Mouse (Mus musculus): Measurements from ENCODE around the gene Tlr5. TPM values are rescaled to one million over a fixed set of nuclear protein-coding genes. Genes with fewer than 3 reads are reported as not detected.

The Tlr5 gene
- polyA plus RNA-seq, 1 experiment from 2014 or later: 0.06 TPM

DNA sequence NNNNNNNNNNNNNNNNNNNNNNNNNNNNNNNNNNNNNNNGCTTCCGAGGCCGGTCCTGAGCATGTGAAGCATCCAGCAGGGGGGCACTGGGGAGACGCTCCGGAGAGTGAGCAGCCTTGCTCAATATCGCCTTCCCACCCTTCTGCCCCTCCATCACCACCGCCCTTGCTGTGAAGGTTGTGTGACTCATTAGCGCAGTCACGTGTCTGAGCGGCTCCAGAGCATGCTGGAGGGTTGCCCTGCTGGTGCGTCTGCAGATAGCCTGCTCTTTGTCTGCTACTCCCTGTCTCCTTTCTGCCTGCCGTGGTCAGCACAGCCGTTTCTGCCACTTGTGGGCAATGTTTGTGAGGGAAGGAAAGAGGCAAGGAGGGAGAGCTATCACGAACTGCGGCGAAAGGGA, 28.4 kb downstream of the Tlr5 start:
- Histone ChIP-seq H3K4me1 (replicated peaks) (peaks cover 10% of the 10 kb centered on the region), H3K27ac (peak overlapping the region; percentile 73), H3K27me3 (peaks cover 17% of the 10 kb centered on the region; the same call in 1 of the 2 replicates), H3K9me3 (no peaks in the 10 kb centered on the region), H3K4me2 (peak overlapping the region; percentile 55), H3K36me3 (no peaks in the 10 kb centered on the region), H3K9ac (peak overlapping the region; percentile 71), H3K4me3 (peak overlapping the region; percentile 28)
- peak; percentile 95 for ATAC-seq (ENCODE audit: low FRiP score)
- WGBS: 2% methylated on average over 13 of the region's 15 CpGs

DNA sequence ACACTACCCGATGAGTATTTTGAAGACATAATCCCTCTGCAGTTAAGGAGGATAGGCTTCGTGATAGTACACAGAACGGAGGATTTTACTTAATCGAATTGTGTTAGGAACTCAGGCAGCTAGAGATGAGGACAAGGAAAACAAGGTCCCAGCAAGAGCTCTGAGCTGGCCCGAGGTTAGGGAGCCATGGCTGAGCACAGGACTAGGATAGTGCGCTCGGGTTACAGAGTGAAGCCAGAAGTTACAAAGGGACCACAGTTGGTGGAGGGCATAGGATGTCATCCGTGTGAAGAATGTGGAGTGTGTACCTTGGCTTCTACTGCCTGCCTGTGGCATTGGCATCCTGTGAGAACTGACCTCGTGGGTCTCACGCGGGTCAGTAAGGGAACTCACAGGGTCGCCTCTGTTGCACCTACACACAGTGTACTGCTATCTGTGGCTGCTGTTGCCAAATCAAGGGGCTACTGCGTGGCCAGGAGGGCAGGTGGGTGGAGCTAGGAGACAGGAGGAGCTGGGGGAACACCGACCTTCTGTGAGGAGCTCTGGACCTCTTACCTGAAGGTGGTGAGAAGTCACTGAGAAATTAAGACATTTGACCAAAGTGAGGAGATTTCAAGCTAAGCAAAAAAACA, 29.0 kb downstream of the Tlr5 start:
- Histone ChIP-seq H3K27me3 (peaks cover 20% of the 10 kb centered on the region; the same call in 1 of the 2 replicates), H3K4me1 (replicated peaks) (peaks cover 10% of the 10 kb centered on the region), H3K36me3 (no peaks in the 10 kb centered on the region), H3K4me2 (peak overlapping the region; percentile 55), H3K9me3 (no peaks in the 10 kb centered on the region), H3K27ac (peak overlapping the region; percentile 73), H3K4me3 (peak overlapping the region; percentile 28), H3K9ac (peak overlapping the region; percentile 71)
- WGBS: 62% methylated on average over 14 of the region's 14 CpGs
- ATAC-seq (ENCODE audit: low FRiP score): peak; percentile 49; the same call in 1 of the 2 replicates

DNA sequence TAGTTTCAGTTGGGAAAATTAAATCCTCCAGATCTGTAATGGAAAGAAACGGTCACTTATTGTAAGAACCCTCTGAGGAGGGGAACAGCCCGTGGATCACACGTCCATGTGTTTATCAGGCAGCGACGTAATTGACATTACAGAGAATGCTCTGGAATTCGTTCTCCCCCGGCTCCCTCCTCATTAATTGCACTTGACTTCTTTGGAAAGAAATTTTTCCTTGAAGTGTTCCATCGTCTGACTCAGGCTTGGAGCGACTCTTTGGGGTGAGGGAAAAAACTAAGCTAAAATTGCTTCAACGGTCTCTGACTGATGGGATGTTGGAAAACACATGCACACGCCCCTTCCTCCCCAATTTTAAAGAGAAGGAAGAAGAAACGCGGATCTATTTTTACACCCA, 31.7 kb downstream of the Tlr5 start:
- Histone ChIP-seq H3K27me3 (peaks cover 20% of the 10 kb centered on the region; the same call in 1 of the 2 replicates), H3K4me3 (no peak overlapping the region), H3K9me3 (no peaks in the 10 kb centered on the region), H3K36me3 (no peaks in the 10 kb centered on the region), H3K27ac (no peak overlapping the region), H3K4me1 (replicated peaks) (peaks cover 14% of the 10 kb centered on the region), H3K4me2 (no peak overlapping the region), H3K9ac (no peak overlapping the region)
- 71% methylated on average over 13 of the region's 13 CpGs for WGBS
- ATAC-seq (ENCODE audit: low FRiP score): no peak

DNA sequence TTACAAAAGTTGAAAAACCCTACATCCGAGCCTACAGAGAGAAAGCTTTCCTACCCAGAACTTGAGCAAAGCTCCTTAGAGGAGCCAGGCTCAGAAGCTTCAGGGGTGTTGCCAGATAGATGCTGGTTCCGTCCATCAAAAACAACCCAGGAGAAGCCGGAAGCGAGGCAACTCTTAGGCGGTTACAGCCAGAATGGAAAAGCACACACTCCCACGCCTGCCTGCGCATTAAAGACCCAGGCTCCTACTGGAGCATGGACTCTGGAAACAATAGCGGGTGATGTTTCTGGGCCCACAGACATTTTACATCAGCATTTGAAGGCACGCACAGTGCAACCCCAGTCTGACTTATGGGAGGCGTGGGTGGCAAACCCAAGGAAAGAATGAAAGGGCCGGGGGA, 32.2 kb downstream of the Tlr5 start:
- WGBS: 86% methylated on average over 11 of the region's 11 CpGs
- Histone ChIP-seq H3K27me3 (peaks cover 17% of the 10 kb centered on the region; the same call in 1 of the 2 replicates), H3K9me3 (no peaks in the 10 kb centered on the region)

DNA sequence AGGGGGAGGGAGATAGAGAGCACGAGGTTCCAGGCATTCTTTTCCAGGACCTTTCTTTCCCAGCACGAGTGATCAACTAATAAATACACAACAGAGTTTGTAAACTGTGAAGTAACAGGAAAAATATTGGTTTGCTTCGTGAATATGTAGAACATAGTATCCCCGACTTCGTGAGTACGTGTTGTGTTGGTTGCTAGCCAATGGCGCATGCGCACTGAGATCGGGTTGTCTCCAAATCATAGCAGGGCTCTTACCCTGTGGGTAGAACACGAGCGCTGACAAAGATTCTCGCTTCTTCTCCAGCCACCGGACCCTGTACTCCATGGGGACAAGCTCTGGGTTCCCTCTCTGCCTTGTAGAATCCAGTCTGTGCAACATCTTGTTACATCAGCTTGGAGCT, 33.2 kb downstream of the Tlr5 start:
- H3K9ac ChIP-seq: no peak overlapping the region
- H3K9me3 ChIP-seq: no peaks in the 10 kb centered on the region
- no peaks in the 10 kb centered on the region for H3K36me3 ChIP-seq
- no peak overlapping the region for H3K27ac ChIP-seq
- no peak overlapping the region for H3K4me2 ChIP-seq
- 91% methylated on average over 13 of the region's 13 CpGs for WGBS
- ATAC-seq (ENCODE audit: low FRiP score): no peak
- H3K27me3 ChIP-seq: 0 out of 2 replicates have a peak, but pooled peaks cover 9% of the 10 kb centered on the region
- no peak overlapping the region for H3K4me3 ChIP-seq
- peaks cover 15% of the 10 kb centered on the region for H3K4me1 ChIP-seq (replicated peaks)

More for the DNA sequence above, 32.2 kb downstream of the Tlr5 start:
- Histone ChIP-seq H3K9ac (no peak overlapping the region), H3K4me2 (no peak overlapping the region), H3K4me3 (no peak overlapping the region), H3K36me3 (no peaks in the 10 kb centered on the region), H3K27ac (no peak overlapping the region), H3K4me1 (replicated peaks) (peaks cover 15% of the 10 kb centered on the region)
- no peak for ATAC-seq (ENCODE audit: low FRiP score)

DNA sequence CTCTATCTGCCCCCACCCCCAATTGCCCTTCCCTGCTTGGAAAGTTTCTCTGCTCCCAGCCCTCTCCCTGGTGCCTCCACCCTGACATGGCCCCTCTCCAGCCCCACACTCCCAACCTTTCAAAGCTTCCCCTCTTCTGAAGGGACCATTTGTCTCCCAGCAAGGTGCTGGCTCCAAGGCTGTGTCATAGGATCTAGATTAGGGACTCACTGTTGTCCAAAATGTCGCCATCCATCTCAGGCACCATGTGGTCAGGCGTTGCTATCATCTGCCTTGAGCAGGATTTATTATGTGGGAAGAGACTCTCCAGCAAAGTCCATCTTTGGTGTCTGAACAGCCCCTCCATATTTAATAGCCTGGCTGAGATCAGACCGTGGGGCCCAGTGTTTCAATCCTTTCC, 34.1 kb downstream of the Tlr5 start:
- no peak overlapping the region for H3K9ac ChIP-seq
- H3K4me1 ChIP-seq (replicated peaks): peaks cover 7% of the 10 kb centered on the region
- 0 out of 2 replicates have a peak, but pooled peaks cover 9% of the 10 kb centered on the region for H3K27me3 ChIP-seq
- ATAC-seq (ENCODE audit: low FRiP score): no peak
- WGBS: 80% methylated on average over 3 of the region's 3 CpGs
- no peak overlapping the region for H3K4me3 ChIP-seq
- no peaks in the 10 kb centered on the region for H3K9me3 ChIP-seq
- no peak overlapping the region for H3K27ac ChIP-seq
- no peaks in the 10 kb centered on the region for H3K36me3 ChIP-seq
- no peak overlapping the region for H3K4me2 ChIP-seq

DNA sequence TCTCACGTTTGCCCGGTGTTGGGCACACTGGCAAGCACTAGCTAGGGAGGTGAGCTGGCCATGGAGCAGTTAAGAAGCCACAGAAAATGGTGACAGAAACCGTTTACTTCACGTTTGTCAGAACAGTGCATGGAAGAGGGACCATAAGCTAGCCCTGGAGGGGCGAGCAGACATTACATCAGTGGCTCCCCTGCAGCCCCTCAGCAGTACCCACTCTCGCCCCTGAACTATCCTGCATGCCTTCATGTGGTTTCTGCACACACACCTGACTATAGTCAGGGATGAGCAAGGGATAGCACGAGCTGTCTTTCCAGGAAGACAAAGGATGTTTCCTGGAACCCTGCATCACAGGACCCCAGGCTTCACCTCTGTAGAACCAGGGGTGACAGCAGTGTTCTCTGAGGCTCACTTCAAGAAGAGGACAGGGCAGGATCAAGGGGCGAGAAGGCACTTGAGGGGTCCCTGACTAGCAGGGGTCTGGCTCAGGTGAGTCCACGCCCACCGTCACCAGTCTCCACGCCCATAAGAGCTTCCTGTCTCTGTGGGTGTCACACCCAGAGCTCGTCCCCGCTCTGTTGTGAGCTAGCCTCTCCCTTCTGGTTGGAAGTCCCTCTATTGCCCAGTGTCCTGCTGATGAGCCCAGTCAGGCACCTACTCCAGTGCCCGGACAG, 35.6 kb downstream of the Tlr5 start:
- Histone ChIP-seq H3K4me3 (no peak overlapping the region), H3K27me3 (0 out of 2 replicates have a peak, but pooled peaks cover 7% of the 10 kb centered on the region), H3K9ac (no peak overlapping the region), H3K4me2 (no peak overlapping the region), H3K9me3 (no peaks in the 10 kb centered on the region), H3K36me3 (no peaks in the 10 kb centered on the region), H3K4me1 (replicated peaks) (peaks cover 5% of the 10 kb centered on the region; the same call in 1 of the 2 replicates), H3K27ac (no peak overlapping the region)
- ATAC-seq (ENCODE audit: low FRiP score): 0 out of 2 replicates have a peak, but pooled peaks have one; percentile 28
- 86% methylated on average over 14 of the region's 14 CpGs for WGBS

DNA sequence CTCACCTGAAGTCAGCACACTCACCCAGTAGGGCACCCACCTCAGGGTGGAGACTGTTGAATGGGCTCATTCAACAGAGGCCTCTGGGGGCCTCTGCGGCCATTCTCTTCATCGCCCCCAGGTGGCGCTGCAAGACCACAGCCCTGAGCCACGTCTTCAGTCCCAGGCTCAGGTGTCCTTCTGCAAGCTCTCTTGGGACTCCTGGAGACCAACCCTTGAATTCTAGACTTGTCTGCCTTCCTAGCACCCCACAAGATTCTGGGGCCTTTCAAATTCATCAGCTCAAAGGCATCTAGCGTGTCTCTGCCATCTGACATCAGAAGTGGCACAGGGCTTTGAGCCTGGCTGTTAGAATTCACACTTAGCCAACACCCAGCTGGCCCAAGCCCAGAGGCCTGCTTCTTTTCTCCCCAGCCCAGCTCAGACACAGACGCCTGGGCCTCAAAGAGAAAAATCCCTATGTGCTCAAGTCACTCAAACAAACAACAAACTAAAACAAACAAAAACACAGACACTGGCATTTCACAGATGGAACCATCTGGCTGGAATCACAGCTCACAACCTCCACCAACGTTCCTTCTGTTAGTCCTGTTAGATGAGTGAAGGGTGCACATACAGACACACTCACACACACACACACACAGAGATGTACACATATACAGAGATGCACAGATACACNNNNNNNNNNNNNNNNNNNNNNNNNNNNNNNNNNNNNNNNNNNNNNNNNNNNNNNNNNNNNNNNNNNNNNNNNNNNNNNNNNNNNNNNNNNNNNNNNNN, 36.6 kb downstream of the Tlr5 start:
- 0 out of 2 replicates have a peak, but pooled peaks have one; percentile 28 for ATAC-seq (ENCODE audit: low FRiP score)
- Histone ChIP-seq H3K27ac (no peak overlapping the region), H3K4me1 (replicated peaks) (peaks cover 5% of the 10 kb centered on the region; the same call in 1 of the 2 replicates), H3K9me3 (no peaks in the 10 kb centered on the region), H3K9ac (no peak overlapping the region), H3K27me3 (0 out of 2 replicates have a peak, but pooled peaks cover 7% of the 10 kb centered on the region), H3K36me3 (no peaks in the 10 kb centered on the region), H3K4me2 (no peak overlapping the region), H3K4me3 (no peak overlapping the region)
- 15% methylated on average over 7 of the region's 7 CpGs for WGBS

Other genes starting within 250 kb of the Tlr5 start
- not detected in 2 replicates for gene Ccdc185, start 205.6 kb upstream of the Tlr5 start, polyA plus RNA-seq (2015; fragmentation: Nextera tagmentation; extraction: Ambion mirVana)
- 57.4 and 59.7 TPM in 2 replicates for gene Susd4, start 190.9 kb upstream of the Tlr5 start, polyA plus RNA-seq (2015; fragmentation: Nextera tagmentation; extraction: Ambion mirVana)